Mouse (Mus musculus) myocyte (in vitro differentiated cells): Measurements from ENCODE around the gene Synpr. TPM values are rescaled to one million over a fixed set of nuclear protein-coding genes. Genes with fewer than 3 reads are reported as not detected.

ENCODE experiments used
- H3K27me3 ChIP-seq: one replicate; pipeline ENCODE4 v1.6.1; 2011; ENCODE audit not compliant: control insufficient read depth, insufficient read depth, insufficient read length
- H3K36me3 ChIP-seq: one replicate; pipeline ENCODE4 v1.6.1; 2011; ENCODE audit not compliant: control insufficient read depth, insufficient read depth
- H3K4me2 ChIP-seq: one replicate; pipeline ENCODE4 v1.6.1; 2011; ENCODE audit warnings: low read depth, control low read depth
- H3K4me3 ChIP-seq: one replicate; pipeline ENCODE4 v1.5.1; 2011; ENCODE audit warnings: mild to moderate bottlenecking, control low read depth, moderate library complexity
- H3K79me2 ChIP-seq: one replicate; pipeline ENCODE4 v1.6.1; 2011; ENCODE audit not compliant: control insufficient read depth, insufficient read depth
- H3ac ChIP-seq: one replicate; pipeline ENCODE4 v1.6.1; 2011; ENCODE audit not compliant: control insufficient read depth, insufficient read length
- CEBPB ChIP-seq: IDR thresholded peaks from 2 replicates; pipeline ENCODE4 v1.6.1; 2011; ENCODE audit warnings: mild to moderate bottlenecking, moderate library complexity; ENCODE audit not compliant: poor library complexity, insufficient read depth, severe bottlenecking
- E2F4 ChIP-seq: IDR thresholded peaks from one replicate; pipeline ENCODE4 v1.6.1; 2011; ENCODE audit warnings: mild to moderate bottlenecking, control low read depth, moderate library complexity; ENCODE audit not compliant: insufficient read depth
- MAX ChIP-seq: IDR thresholded peaks from one replicate; pipeline ENCODE4 v1.6.1; 2011; ENCODE audit warnings: low read depth, mild to moderate bottlenecking, control low read depth
- MYOD1 ChIP-seq, 3 experiments: IDR thresholded peaks; one replicate each; pipeline ENCODE4 v1.6.1; 2011; ENCODE audit warnings: control low read depth in 2 of 3, low read depth in 2 of 3, mild to moderate bottlenecking in 2 of 3, moderate library complexity in 1 of 3; ENCODE audit not compliant: insufficient read length in 2 of 3, control insufficient read depth in 1 of 3
- MYOG ChIP-seq, 3 experiments: IDR thresholded peaks; one replicate each; pipeline ENCODE4 v1.6.1; 2011; ENCODE audit warnings: control low read depth in 2 of 3, low read depth in 2 of 3, mild to moderate bottlenecking in 2 of 3; ENCODE audit not compliant: insufficient read length in 2 of 3, control insufficient read depth in 1 of 3, insufficient read depth in 1 of 3
- POLR2A ChIP-seq: IDR thresholded peaks from one replicate; pipeline ENCODE4 v1.6.1; 2011; ENCODE audit warnings: low read depth, mild to moderate bottlenecking, control low read depth, moderate library complexity; ENCODE audit not compliant: insufficient read length
- POLR2AphosphoS2 ChIP-seq: IDR thresholded peaks from one replicate; pipeline ENCODE4 v1.6.1; 2011; ENCODE audit warnings: low read depth, control low read depth; ENCODE audit not compliant: insufficient read length
- REST ChIP-seq: IDR thresholded peaks from one replicate; pipeline ENCODE4 v1.6.1; 2011; ENCODE audit warnings: mild to moderate bottlenecking, control low read depth, moderate library complexity; ENCODE audit not compliant: insufficient read depth, insufficient read length
- SRF ChIP-seq: IDR thresholded peaks from one replicate; pipeline ENCODE4 v1.6.1; 2011; ENCODE audit warnings: low read depth; ENCODE audit not compliant: control insufficient read depth, insufficient read length
- TCF12 ChIP-seq: IDR thresholded peaks from one replicate; pipeline ENCODE4 v1.6.1; 2011; ENCODE audit warnings: mild to moderate bottlenecking, control low read depth; ENCODE audit not compliant: poor library complexity, insufficient read depth, severe bottlenecking
- TCF3 ChIP-seq: IDR thresholded peaks from one replicate; pipeline ENCODE4 v1.6.1; 2011; ENCODE audit warnings: low read depth, control low read depth; ENCODE audit not compliant: insufficient read length
- USF1 ChIP-seq: IDR thresholded peaks from one replicate; pipeline ENCODE4 v1.6.1; 2011; ENCODE audit warnings: low read depth, mild to moderate bottlenecking, control low read depth, moderate library complexity
- polyA plus RNA-seq: library from polyadenylated mRNA; unstranded; fragments of >200 nt; fragmentation: generic; extraction: Trizol; gene quantifications from one replicate; pipeline ENCODE4 v1.2.1, GENCODE M21; 2012; ENCODE audit warnings: missing spikeins

Synpr gene
- polyA plus RNA-seq, 1 experiment, result 0.07 TPM

- Histone ChIP-seq H3ac (no peak overlapping the region), H3K79me2 (no peaks in the 10 kb centered on the region), H3K27me3 (no peaks in the 10 kb centered on the region), H3K36me3 (no peaks in the 10 kb centered on the region), H3K4me2 (peak overlapping the region; percentile 30), H3K4me3 (no peak overlapping the region)
- no peak for TF ChIP-seq TCF12
- no peak for TF ChIP-seq POLR2AphosphoS2
- no peak for TF ChIP-seq E2F4
- TF ChIP-seq SRF, result no peak
- TF ChIP-seq POLR2A, result no peak
- TF ChIP-seq REST, result no peak
- no peak for TF ChIP-seq MYOD1 (IDR thresholded peaks at IDR 0.05; ENCODE audit: control insufficient read depth in 1 of 3, insufficient read length in 2 of 3, low read depth in 2 of 3)
- TF ChIP-seq USF1, result no peak
- TF ChIP-seq CEBPB, result no peak
- no peak for TF ChIP-seq TCF3
- no peak for TF ChIP-seq MYOG (IDR thresholded peaks at IDR 0.05; ENCODE audit: control insufficient read depth in 1 of 3, insufficient read depth in 1 of 3, insufficient read length in 2 of 3, low read depth in 2 of 3)
- no peak for TF ChIP-seq MAX
Observed at GRCm38 (mm10) chr14:13354154-13354553, 69.6 kb downstream of the Synpr start.

DNA sequence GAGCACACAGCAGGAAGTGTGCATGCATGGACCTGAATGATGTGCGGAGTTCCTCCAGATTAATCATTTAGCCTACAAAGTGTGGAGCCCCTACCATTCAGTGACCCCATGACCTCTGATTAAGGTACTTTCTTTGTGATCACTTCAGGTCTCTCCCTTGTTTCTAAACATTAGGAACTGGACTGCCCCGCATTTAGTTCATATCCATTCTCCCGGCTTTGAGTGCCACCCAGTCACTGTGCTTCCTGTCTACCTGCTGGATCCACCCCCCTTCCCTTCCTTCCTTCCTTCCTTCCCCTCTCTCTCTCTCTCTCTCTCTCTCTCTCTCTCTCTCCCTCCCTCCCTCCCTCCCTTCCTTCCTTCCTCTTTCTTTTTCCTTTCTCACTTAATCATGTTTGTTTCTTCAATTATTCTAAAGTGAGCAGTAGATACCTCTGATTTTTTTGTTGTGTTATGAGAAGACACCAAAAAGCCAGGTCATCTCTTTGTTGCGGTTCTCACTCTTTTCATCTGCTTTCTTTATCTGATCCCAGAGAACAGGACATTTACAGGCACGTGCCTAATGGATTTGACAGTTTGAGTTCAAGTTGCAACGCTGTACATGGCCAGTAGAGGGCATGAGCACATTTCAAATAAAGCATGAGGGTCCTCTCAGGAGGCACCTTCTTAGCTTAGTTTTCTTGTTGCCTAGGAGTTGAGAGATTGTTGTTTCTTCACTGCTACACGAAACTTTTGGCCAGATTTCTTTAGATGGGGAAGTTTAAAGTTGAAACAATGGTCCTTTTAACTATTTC lies 71.2 kb downstream of the Synpr start:
- H3K4me2 ChIP-seq, result no peak overlapping the region
- no peak overlapping the region for H3ac ChIP-seq
- H3K27me3 ChIP-seq, result no peaks in the 10 kb centered on the region
- no peaks in the 10 kb centered on the region for H3K36me3 ChIP-seq
- no peaks in the 10 kb centered on the region for H3K79me2 ChIP-seq
- TF ChIP-seq USF1 (peak; percentile 38), CEBPB (no peak), POLR2AphosphoS2 (no peak)
- H3K4me3 ChIP-seq, result no peak overlapping the region

- H3K4me3 ChIP-seq, result no peak overlapping the region
- no peaks in the 10 kb centered on the region for H3K79me2 ChIP-seq
- TF ChIP-seq E2F4, result no peak
- TF ChIP-seq POLR2AphosphoS2, result no peak
- no peak for TF ChIP-seq TCF12
- TF ChIP-seq TCF3, result no peak
- no peak overlapping the region for H3ac ChIP-seq
- H3K27me3 ChIP-seq, result no peaks in the 10 kb centered on the region
- no peak overlapping the region for H3K4me2 ChIP-seq
- H3K36me3 ChIP-seq, result no peaks in the 10 kb centered on the region
Observed at GRCm38 (mm10) chr14:13357101-13357667, 72.6 kb downstream of the Synpr start.

DNA sequence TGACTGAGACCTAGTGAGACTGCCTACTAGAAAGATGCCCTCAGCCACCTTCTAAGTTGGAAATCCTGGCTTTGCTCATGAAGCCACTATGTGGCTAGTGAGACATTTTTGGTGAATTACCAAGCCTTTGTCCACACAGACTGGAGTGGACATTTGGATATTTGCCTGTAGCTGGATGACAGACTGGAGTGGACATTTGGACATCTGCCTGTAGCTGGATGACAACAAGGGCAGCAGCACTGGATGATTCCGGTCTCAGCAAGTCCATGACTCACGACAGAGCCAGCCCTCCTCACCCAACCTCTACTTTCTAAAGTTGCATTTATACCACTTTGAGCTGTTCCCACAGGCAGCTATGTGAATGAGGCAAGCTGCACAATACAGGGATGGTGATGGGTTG lies 73.5 kb downstream of the Synpr start:
- H3K79me2 ChIP-seq, result no peaks in the 10 kb centered on the region
- no peak overlapping the region for H3K4me2 ChIP-seq
- H3K27me3 ChIP-seq, result no peaks in the 10 kb centered on the region
- no peak overlapping the region for H3K4me3 ChIP-seq
- no peak overlapping the region for H3ac ChIP-seq
- no peaks in the 10 kb centered on the region for H3K36me3 ChIP-seq
- TF ChIP-seq TCF3 (no peak), TCF12 (no peak), MYOD1 (IDR thresholded peaks at IDR 0.05; ENCODE audit: control insufficient read depth in 1 of 3, insufficient read length in 2 of 3, low read depth in 2 of 3) (no peak), SRF (no peak), REST (no peak), USF1 (no peak), MYOG (IDR thresholded peaks at IDR 0.05; ENCODE audit: control insufficient read depth in 1 of 3, insufficient read depth in 1 of 3, insufficient read length in 2 of 3, low read depth in 2 of 3) (no peak), CEBPB (no peak), POLR2AphosphoS2 (no peak)

- Histone ChIP-seq H3K36me3 (no peaks in the 10 kb centered on the region), H3K4me3 (no peak overlapping the region), H3K79me2 (no peaks in the 10 kb centered on the region), H3K27me3 (no peaks in the 10 kb centered on the region), H3ac (no peak overlapping the region), H3K4me2 (no peak overlapping the region)
- TF ChIP-seq SRF, result no peak
- no peak for TF ChIP-seq TCF12
- no peak for TF ChIP-seq MAX
- TF ChIP-seq TCF3, result no peak
- no peak for TF ChIP-seq POLR2AphosphoS2
- no peak for TF ChIP-seq USF1
- TF ChIP-seq CEBPB, result no peak
- TF ChIP-seq REST, result no peak
- TF ChIP-seq MYOD1 (IDR thresholded peaks at IDR 0.05; ENCODE audit: control insufficient read depth in 1 of 3, insufficient read length in 2 of 3, low read depth in 2 of 3), result no peak
- TF ChIP-seq E2F4, result no peak
- no peak for TF ChIP-seq POLR2A
- TF ChIP-seq MYOG (IDR thresholded peaks at IDR 0.05; ENCODE audit: control insufficient read depth in 1 of 3, insufficient read depth in 1 of 3, insufficient read length in 2 of 3, low read depth in 2 of 3), result no peak
Observed at GRCm38 (mm10) chr14:13361184-13361583, 76.6 kb downstream of the Synpr start.
